9 mouse cellular contexts compared by ENCODE assay signal in the genomic region with DNA sequence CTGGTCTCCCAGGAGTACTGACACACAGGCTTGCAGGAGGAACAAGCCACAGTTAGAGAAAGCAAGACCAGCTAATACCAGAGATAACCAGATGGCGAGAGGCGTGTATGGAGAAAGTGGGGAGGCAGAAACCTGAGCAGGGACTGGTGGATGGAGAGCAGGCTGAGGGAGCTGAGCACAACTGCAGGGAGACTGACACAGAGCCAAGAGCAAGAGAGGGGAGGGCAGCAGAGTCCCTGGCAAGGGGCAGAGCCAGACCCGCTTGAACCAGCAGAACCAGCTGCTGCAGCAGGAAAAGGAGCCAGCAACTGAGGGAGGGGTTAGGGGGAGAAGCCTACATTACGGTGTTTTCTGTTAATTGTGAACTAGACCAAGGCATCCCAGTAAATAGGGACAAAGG. TPM values are rescaled to one million over a fixed set of nuclear protein-coding genes. Genes with fewer than 3 reads are reported as not detected.
A peak's percentile ranks its signal among the peaks of the same experiment; 100 is the strongest.
DNase-seq lines count a peak whose midpoint lies in the region; ATAC-seq and TF ChIP-seq lines count a peak whose summit lies in the region.
"Had no signal": no experiment of that assay in that cellular context is flagged by ENCODE, and none has a peak within 500 bp of the region (broad histone marks: within the 10 kb centered on the region; RNA-seq: fewer than 3 reads in every experiment).

No protein-coding gene starts in this region.

- H3K4me2 ChIP-seq in hindbrain, embryonic 16.5 days (ENCODE audit: low read length), result peak overlapping the region; percentile 12
- no peak overlapping the region for H3K4me2 ChIP-seq in intestine, postnatal 0 days (replicated peaks; ENCODE audit: low read depth)

- 44% methylated on average over 4 of the region's 4 CpGs for WGBS in hindbrain, embryonic 16.5 days
- WGBS in limb, embryonic 10.5 days, result 44% methylated on average over 4 of the region's 4 CpGs
- 42% methylated on average over 4 of the region's 4 CpGs for WGBS in intestine, postnatal 0 days

- no peak overlapping the region for H3K4me3 ChIP-seq in hindbrain, embryonic 16.5 days (ENCODE audit: low read length)
- no peak overlapping the region for H3K4me3 ChIP-seq in limb, embryonic 10.5 days
- no peak overlapping the region for H3K4me3 ChIP-seq in intestine, postnatal 0 days (ENCODE audit: low read depth, low read length)

- H3K9me3 ChIP-seq in hindbrain, embryonic 16.5 days (ENCODE audit: control insufficient read depth, low read length), result no peaks in the 10 kb centered on the region
- no peaks in the 10 kb centered on the region for H3K9me3 ChIP-seq in limb, embryonic 10.5 days (replicated peaks)
- H3K9me3 ChIP-seq in intestine, postnatal 0 days (ENCODE audit: control insufficient read depth), result no peaks in the 10 kb centered on the region

- H3K4me1 ChIP-seq in hindbrain, embryonic 16.5 days (ENCODE audit: control insufficient read depth, insufficient read depth, low read depth, low read length), result peaks cover 3% of the 10 kb centered on the region
- peaks cover 5% of the 10 kb centered on the region; the same call in 1 of the 2 replicates for H3K4me1 ChIP-seq in limb, embryonic 10.5 days
- H3K4me1 ChIP-seq in intestine, postnatal 0 days (replicated peaks; ENCODE audit: control insufficient read depth, insufficient read depth, low read length), result no peaks in the 10 kb centered on the region

- H3K36me3 ChIP-seq in hindbrain, embryonic 16.5 days (ENCODE audit: control insufficient read depth, insufficient read depth, low read length), result no peaks in the 10 kb centered on the region
- H3K36me3 ChIP-seq in limb, embryonic 10.5 days, result no peaks in the 10 kb centered on the region
- no peaks in the 10 kb centered on the region for H3K36me3 ChIP-seq in intestine, postnatal 0 days (ENCODE audit: control insufficient read depth, insufficient read depth)

- H3K9ac ChIP-seq in hindbrain, embryonic 16.5 days (ENCODE audit: low read depth, low read length), result peak overlapping the region; percentile 43; the same call in 1 of the 2 replicates
- H3K9ac ChIP-seq in intestine, postnatal 0 days (ENCODE audit: low read depth, low read length), result no peak overlapping the region; the same call in 1 of the 2 replicates

- no peak for TF ChIP-seq CTCF in intestine, postnatal 0 days (IDR thresholded peaks at IDR 0.05; ENCODE audit: low read depth)

- peak; percentile 89 for ATAC-seq in hindbrain, embryonic 16.5 days
- ATAC-seq in intestine, postnatal 0 days, result no peak

- H3K27me3 ChIP-seq in hindbrain, embryonic 16.5 days (replicated peaks; ENCODE audit: control insufficient read depth, insufficient read depth, low read length), result no peaks in the 10 kb centered on the region
- H3K27me3 ChIP-seq in limb, embryonic 10.5 days (ENCODE audit: low read depth, poor library complexity, severe bottlenecking), result no peaks in the 10 kb centered on the region
- no peaks in the 10 kb centered on the region for H3K27me3 ChIP-seq in intestine, postnatal 0 days (replicated peaks; ENCODE audit: control insufficient read depth, insufficient read depth, low read length)

- no peak overlapping the region; the same call in 1 of the 2 replicates for H3K27ac ChIP-seq in hindbrain, embryonic 16.5 days (ENCODE audit: low read depth, low read length)
- H3K27ac ChIP-seq in limb, embryonic 10.5 days, result peak overlapping the region; percentile 25; the same call in 1 of the 2 replicates
- no peak overlapping the region for H3K27ac ChIP-seq in intestine, postnatal 0 days (ENCODE audit: low read depth, low read length)
- H3K27ac ChIP-seq: macrophage had no signal

- peak; percentile 8 for DNase-seq in embryo, embryonic 10 days (ENCODE audit: low spot score)
- no peak for DNase-seq in embryo, embryonic 9.5 days (ENCODE audit: extremely low spot score)
- peak; percentile 34 to 63 for DNase-seq in spleen, postnatal 10 days (ENCODE audit: low spot score in 2 of 2)
- DNase-seq in spleen, adult 12 weeks (ENCODE audit: low spot score), result no peak
- DNase-seq in limb, embryonic 10.5 days (ENCODE audit: low spot score), result no peak
- peak; percentile 61 to 73 for DNase-seq in spleen, postnatal 4 days (ENCODE audit: low spot score in 2 of 2)

RNA-seq across cellular contexts. Expression of gene Dr1, which starts 6.0 kb away (rescaled TPM):
- 41.7 and 42.4 TPM in 2 replicates for polyA plus RNA-seq in hindbrain, embryonic 16.5 days (2015; fragmentation: Nextera tagmentation; extraction: Ambion mirVana)
- 43.4 and 46.4 TPM in 2 replicates for polyA plus RNA-seq in limb, embryonic 10.5 days (2016; fragmentation: Nextera tagmentation; extraction: Ambion mirVana)
- polyA plus RNA-seq in intestine, postnatal 0 days (2015; fragmentation: Nextera tagmentation; extraction: Ambion mirVana), result 29.8 and 31.8 TPM in 2 replicates

RNA-seq across cellular contexts. Expression of gene Pigg, which starts 49.7 kb away (rescaled TPM):
- polyA plus RNA-seq in hindbrain, embryonic 16.5 days (2015; fragmentation: Nextera tagmentation; extraction: Ambion mirVana), result 5.1 and 5.3 TPM in 2 replicates
- polyA plus RNA-seq in limb, embryonic 10.5 days (2016; fragmentation: Nextera tagmentation; extraction: Ambion mirVana), result 6.1 TPM in 2 replicates
- 3.1 and 3.9 TPM in 2 replicates for polyA plus RNA-seq in intestine, postnatal 0 days (2015; fragmentation: Nextera tagmentation; extraction: Ambion mirVana)

Comparison
In these comparisons a context has a peak if more than half of its experiments do, and no peak if none do; other contexts are left out.
1. DNase-seq: peak in embryo, embryonic 10 days (single experiment), spleen, postnatal 10 days (2 of 2) and spleen, postnatal 4 days (2 of 2); none in embryo, embryonic 9.5 days (single experiment), spleen, adult 12 weeks (single experiment) and limb, embryonic 10.5 days (single experiment).